Mouse (Mus musculus) heart, postnatal 14 days (tissue): Measurements from ENCODE around the gene Adam12. TPM values are rescaled to one million over a fixed set of nuclear protein-coding genes. Genes with fewer than 3 reads are reported as not detected.
A peak's percentile ranks its signal among the peaks of the same experiment; 100 is the strongest.

ENCODE experiments used
- DNase-seq, 2 experiments: peaks; one replicate each; pipeline ENCODE4 v3.0.0; 2021 to 2022
- intact Hi-C: fragments of 180-260 bp; cut with DNase I; formaldehyde crosslinking; loops from one replicate; pipeline ENCODE4 v1.15.1; 2025
- total RNA-seq, 2 experiments: library from RNA; stranded (reverse); gene quantifications; 2 replicates each; pipeline ENCODE4 v1.2.3; 2021

Adam12 gene
- total RNA-seq, 2 experiments from 2014 or later, result 4.5 to 6.2 TPM

DNA sequence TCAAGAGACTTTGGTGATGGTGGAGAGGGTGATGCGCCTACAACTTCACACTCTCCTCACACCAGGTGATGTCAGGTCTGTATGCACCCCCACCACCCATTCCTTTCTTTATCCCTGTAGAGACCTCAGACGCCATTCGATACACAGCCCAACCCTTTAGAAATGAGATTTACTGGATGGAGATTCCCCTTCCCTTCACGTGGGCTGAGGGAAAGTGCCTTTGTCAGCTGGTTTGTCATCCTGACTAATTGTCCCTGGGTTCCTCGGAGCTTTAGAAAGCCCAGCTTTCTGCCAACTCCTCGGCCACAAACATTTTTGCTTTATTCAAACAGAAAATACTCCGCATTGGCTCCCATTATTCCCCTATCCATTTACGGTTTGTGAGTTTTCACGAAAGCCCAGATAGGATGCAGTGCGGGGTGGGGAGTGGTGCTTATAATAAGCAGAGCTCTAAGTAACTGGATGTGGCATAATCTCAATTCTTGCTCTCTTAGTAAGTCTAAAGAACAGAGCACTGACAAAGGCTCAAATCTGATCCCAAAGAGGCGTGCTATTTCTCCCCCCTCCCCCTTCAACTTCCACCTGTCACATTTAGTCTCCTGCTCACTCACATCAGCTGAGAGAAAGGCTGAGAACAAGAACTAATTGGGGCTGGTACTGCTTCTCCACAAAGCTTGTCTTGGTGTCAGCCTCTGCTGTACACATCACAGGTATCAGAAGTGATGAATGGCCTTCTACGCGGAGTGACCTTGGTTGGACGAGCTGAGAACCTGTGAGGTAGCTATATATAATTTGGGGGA is 143.2 kb downstream of the Adam12 start:
- DNase-seq, result no peak
- intact Hi-C loops, result no loop called here

DNA sequence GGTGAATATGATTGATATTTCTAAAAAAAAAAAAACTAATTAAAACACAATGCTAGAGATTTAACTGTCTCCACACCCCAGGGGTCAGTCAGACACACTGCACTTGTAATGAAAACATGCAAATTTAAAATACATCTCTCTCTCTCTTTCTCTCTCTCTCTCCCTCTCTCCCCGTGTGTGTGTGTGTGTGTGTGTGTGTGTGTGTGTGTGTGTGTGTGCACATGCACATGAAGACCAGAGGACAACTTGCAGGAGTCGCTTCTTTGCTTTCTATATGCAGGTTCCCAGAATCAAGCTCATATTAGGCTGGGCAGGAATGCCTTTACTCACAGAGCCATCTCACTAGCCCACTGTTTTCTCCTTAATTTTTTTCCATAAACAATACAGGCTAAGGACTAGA is 146.6 kb downstream of the Adam12 start:
- intact Hi-C loops, result no loop called here
- no peak for DNase-seq

GRCm38 (mm10) chr7:134084926-134085325 is 147.0 kb downstream of the Adam12 start:
- DNase-seq, result no peak
- intact Hi-C loops, result no loop called here

DNA sequence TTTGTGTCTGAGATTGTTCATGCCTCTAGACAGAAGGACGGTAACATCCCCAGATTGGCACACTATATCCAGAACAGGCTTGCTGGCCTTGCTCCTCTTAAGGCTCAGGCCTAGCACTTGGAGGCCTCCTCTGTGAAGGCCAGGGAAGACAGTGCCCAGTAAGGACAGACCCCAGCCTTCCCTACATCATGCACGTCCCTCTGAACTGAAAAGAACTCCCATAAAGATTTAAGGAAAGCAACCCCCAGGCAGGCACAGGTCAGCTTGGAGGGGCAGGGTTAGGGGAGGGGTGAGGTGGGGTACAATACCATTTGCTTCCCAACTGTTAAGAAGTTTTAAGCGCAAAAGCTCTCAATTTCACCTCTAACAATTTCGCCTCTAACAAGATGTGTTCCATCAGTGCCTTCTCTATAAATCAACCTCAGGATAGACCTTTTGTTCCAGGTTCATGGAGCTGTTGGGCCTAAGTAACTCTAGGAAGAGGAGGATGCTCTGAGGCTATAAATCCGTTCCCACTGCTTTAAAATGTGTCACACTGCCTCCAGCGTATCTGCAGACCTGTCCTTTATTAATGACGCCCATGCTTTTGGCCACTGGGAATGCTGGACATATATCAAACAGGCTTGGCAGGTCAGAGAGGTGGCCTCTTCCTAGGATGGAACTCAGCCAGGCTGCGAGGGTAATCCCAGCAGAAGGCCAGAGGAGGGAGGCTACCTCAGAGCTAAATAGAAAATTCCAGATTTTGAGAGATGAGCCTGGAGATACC is 150.5 kb downstream of the Adam12 start:
- DNase-seq, result no peak
- intact Hi-C loops, result no loop called here

DNA sequence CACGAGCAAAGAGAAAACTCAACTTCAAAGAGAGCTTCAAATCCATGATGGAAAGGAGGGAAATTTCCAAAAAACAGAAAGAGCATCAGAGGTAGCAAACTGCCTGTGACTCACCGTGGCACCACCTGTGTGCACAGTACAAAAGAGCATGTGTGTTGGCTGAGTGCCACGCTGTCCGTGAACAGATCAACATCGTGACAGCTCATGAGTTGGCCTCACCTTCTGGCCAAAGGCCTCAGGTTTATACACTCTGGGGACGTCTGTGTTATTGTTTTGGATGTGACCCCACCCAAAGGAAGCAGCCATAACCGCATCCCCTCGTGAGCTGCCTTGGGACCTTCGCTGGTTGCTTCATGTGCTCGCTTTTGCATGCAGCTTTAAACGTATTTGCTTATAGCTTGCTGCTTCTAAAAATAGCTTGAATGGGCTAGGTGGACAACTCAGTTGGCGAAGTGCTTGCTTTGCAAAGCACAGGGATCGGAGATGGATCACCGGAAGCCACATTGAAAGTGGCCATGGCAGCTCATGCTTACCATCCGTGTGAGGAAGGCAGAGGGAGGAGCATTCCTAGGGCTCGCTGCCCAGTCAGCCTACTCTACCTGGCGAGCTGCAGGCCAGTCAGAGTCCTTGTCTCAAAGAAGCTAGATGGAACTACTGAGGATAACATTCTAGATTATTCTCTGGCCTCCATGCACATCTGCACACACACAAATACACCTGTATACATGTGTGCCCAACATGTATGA is 151.8 kb downstream of the Adam12 start:
- DNase-seq, result no peak

DNA sequence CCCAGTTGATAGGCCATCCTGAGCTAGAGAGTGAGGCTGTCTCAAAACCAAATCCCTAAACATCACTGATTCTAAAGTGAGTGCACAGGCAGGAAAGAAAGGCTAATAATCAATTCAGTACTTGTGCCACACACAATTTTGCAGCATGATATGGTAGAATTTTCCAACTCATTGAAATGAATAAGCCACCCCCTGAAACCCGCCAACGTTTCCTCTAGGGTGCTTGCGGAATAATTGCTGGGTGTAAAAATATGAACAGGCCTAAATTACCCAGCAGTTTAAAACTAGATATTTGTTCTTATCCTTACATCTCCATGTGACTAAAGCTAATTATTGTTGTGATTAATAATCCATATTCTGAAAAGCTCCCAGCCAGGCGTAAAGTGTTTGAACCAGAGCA is 154.3 kb downstream of the Adam12 start:
- no peak for DNase-seq
- intact Hi-C loops, result no loop called here

More for the DNA sequence above, 151.8 kb downstream of the Adam12 start:
- intact Hi-C loops, result no loop called here

GRCm38 (mm10) chr7:134073011-134073410 is 158.9 kb downstream of the Adam12 start:
- DNase-seq, result no peak
- intact Hi-C loops, result no loop called here

- no peak for DNase-seq
- intact Hi-C loops, result no loop called here
Observed at GRCm38 (mm10) chr7:134071153-134071885, 160.6 kb downstream of the Adam12 start.

- intact Hi-C loops, result no loop called here
- DNase-seq, result no peak
Observed at GRCm38 (mm10) chr7:134062629-134063028, 169.3 kb downstream of the Adam12 start.

DNA sequence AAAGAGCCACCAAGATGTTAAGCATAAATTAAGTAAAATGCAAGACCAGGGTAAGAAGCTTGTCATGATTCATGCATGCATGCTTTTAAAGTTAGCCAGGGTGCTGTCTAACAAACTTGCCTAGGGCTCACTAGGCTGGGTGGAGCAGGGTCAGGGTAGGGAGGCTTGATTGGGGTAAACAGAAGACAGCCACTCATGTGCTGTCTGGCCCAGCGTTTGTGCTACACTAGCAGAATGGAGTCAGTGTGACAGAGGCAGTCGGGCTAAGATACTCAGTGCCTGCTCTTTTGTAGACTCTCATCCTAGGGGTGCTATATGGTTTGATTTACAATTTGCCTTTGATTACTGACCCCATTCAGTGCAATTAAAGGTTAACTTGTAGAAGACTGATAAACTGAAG is 179.5 kb downstream of the Adam12 start:
- intact Hi-C loops, result no loop called here

GRCm38 (mm10) chr7:134050371-134050770 is 181.6 kb downstream of the Adam12 start:
- DNase-seq, result no peak
- intact Hi-C loops, result no loop called here

More for the DNA sequence above, 179.5 kb downstream of the Adam12 start:
- no peak for DNase-seq

DNA sequence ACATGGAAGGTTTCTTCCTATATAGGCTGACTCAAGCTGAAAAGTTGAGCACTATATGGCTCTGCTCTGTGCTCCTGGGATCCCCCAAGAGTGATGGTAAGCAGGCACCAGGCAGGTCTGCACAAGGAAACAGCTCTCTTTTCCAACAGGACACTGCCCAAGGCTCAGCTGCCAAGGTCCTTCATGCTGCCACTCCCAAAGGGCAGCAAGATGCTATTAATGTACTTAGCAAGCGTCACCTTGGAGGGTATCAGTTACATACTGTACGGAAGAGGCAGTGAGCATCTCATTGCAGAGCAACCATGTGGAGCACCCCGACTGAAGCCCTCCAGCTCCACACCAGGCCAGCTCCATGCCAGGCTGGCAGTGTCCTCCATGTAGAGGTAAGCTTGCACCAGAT is 185.6 kb downstream of the Adam12 start:
- no peak for DNase-seq
- intact Hi-C loops, result no loop called here

DNA sequence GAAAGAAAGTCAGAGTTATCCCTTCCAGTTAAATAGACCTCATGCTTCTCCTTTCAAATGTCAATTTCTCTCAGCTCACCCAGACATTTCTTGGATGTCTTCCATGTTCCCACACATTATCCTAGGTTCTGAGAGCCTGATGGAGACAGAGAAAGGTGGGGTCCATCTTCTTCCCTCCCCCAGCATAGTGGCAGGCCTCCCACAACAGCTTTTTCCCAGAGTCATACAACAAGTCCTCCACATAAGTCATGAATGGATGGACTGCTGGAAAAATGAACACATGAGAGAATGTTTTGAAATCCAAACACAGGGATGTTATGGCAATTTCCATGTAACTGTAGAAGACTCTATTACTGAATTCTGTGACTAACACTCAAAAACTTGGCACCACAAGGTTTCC is 188.4 kb downstream of the Adam12 start:
- intact Hi-C loops, result no loop called here
- no peak for DNase-seq

- no peak for DNase-seq
- intact Hi-C loops, result no loop called here
Observed at GRCm38 (mm10) chr7:134042614-134043013, 189.3 kb downstream of the Adam12 start.

- no peak for DNase-seq
- intact Hi-C loops, result no loop called here
Observed at GRCm38 (mm10) chr7:134033939-134034338, 198.0 kb downstream of the Adam12 start.

DNA sequence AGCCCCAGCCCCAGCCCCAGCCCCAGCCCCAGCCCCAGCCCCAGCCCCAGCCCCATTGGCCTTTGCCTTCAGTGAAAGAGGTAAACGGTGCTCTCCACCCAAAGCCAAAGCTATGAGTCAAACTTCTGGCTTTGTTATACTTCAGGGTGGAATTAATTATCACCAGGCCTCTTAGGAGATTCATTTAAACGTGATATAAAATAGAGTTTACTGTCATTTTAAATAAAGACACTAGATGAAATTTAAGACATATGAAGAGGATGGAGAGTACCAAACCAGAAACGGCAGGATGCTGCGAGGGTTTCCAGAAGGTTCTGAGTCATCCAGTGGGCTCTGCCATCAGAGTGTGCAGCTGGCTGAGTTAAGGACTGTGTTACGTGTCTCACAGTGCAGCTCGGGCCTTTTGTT is 199.0 kb downstream of the Adam12 start:
- intact Hi-C loops, result no loop called here
- DNase-seq, result peak in 1 of 2 experiments; percentile 20

GRCm38 (mm10) chr7:134031787-134032186 is 200.2 kb downstream of the Adam12 start:
- no peak for DNase-seq
- intact Hi-C loops, result no loop called here

- intact Hi-C loops, result no loop called here
- DNase-seq, result no peak
Observed at GRCm38 (mm10) chr7:134031256-134031655, 200.7 kb downstream of the Adam12 start.

DNA sequence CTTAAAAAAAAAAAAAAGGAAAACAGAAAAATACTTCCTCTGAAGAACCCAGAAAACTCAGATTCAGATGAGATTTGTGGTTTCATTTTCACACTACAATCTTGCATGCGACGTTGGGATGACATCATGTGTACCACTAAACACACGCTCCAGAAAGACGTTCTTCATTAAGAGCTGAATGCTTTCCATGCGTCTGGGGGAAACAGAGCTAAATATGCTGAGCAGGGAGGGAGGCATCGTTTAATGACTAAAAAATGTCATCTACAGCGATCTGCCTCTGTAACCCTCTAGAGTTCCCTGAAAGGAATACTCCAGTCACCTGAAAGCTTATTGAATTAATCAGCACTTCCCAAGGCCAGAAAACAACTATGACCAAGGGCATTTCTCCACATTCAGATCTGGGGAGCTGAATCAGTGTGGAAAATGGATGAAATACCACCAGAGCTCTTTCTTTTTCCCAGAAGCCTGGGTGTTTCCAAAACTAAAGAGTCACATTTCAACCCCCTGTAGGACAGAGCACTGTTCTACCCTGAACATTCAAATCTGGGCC is 203.6 kb downstream of the Adam12 start:
- intact Hi-C loops, result no loop called here
- no peak for DNase-seq

DNA sequence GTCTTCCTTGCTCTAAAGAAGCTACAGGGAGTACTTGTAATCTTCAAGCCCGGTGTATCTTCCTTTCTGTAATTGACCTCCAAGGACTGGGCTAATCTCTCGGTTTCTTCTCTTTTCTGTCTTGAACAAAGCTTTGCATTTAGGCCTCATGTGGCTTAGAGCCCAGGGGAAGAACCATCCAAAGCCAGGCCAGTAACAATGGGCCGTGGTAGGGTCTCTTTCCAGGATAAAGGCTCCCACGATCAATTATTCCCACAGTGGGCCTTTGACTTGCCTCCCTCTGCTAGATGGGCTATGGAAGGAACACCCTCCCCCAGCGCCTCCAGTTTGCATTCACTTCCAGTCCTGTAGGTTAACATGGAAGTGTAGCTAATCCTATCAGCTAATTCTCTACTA is 204.9 kb downstream of the Adam12 start:
- no peak for DNase-seq
- intact Hi-C loops, result no loop called here
